Mouse (Mus musculus): Measurements from ENCODE around the gene Lexm.

DNA sequence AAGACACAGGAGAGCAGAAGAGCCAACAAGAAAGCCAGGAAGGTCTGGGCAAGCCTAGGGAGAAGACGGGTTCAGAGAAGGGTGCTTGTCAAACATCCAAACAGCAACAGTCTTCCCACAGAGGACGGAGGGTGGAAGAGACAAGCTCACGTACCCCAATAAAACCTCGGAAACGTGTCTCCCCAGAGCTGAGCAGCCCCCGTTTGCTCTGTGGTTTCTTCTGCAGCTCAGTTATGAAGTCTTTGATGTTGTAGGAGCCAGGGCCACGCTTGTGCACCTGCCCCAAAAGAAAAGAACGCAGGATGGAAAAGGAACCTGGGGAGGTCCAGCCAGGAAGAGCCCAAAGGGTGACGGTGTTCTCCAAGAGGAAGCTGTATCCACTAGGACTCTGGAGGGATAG, 2.2 kb downstream of the Lexm start:
- TF ChIP-seq MAFK (IDR thresholded peaks at IDR 0.05; ENCODE audit: insufficient replicate concordance, low read length), result no peak
- TF ChIP-seq ZMIZ1 (IDR thresholded peaks at IDR 0.05; ENCODE audit: low read depth, low read length), result no peak
- TF ChIP-seq POLR2A (IDR thresholded peaks at IDR 0.05; ENCODE audit: low read depth, low read length), result no peak
- TF ChIP-seq POLR2AphosphoS2 (IDR thresholded peaks at IDR 0.05; ENCODE audit: low read depth, low read length), result no peak
- TF ChIP-seq TBP (conservative IDR thresholded peaks at IDR 0.05; ENCODE audit: low read depth, low read length), result no peak
- no peak for TF ChIP-seq TCF12 (IDR thresholded peaks at IDR 0.05; ENCODE audit: low read depth, low read length)
- no peak for TF ChIP-seq SMC3 (IDR thresholded peaks at IDR 0.05; ENCODE audit: low read depth, low read length)
- TF ChIP-seq CTCF (conservative IDR thresholded peaks at IDR 0.05 in 1 of 2, IDR thresholded peaks at IDR 0.05 in 1 of 2; ENCODE audit: low read depth in 2 of 2, low read length in 2 of 2), result no peak
- TF ChIP-seq BHLHE40 (IDR thresholded peaks at IDR 0.05; ENCODE audit: low read depth, low read length), result no peak
- no peak for TF ChIP-seq SIN3A (IDR thresholded peaks at IDR 0.05; ENCODE audit: low read length)
- TF ChIP-seq EP300 (IDR thresholded peaks at IDR 0.05; ENCODE audit: low read length), result no peak
- TF ChIP-seq PAX5 (IDR thresholded peaks at IDR 0.05; ENCODE audit: low read length), result no peak
